In the genomic region with DNA sequence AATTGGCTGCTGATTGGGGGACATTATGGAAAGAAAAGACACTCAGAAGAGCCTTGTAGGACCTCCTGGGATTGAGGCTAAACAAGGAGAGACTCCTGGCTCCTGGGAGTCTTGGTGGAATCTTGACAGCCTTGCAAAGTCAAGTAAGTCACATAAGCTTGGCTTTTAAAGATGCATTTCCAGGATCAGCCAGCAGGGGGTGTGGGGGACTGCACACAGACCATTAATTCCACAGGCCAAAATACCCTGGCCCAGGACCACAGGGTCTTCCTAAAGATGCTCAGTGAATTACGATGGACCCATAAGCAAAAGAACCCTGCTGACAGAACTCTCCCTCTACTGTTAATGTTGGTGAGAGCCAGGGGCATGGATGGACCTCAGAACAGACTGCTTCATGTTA, we compare ENCODE assay signal across 8 mouse cellular contexts.
DNase-seq lines count a peak whose midpoint lies in the region; ATAC-seq lines count a peak whose summit lies in the region.

No protein-coding gene starts in this region.

- ATAC-seq in hindbrain, embryonic 13.5 days (ENCODE audit: low FRiP score), result no peak
- ATAC-seq in limb, embryonic 11.5 days (ENCODE audit: insufficient number of reproducible peaks, low FRiP score, low TSS enrichment, low read depth), result no peak

- H3K4me1 ChIP-seq in hindbrain, embryonic 10.5 days (replicated peaks), result peaks cover 20% of the 10 kb centered on the region
- H3K4me1 ChIP-seq in hindbrain, embryonic 13.5 days (replicated peaks), result peaks cover 17% of the 10 kb centered on the region
- H3K4me1 ChIP-seq in limb, embryonic 11.5 days (ENCODE audit: control insufficient read depth, insufficient read depth, low read length), result 0 out of 2 replicates have a peak, but pooled peaks cover 4% of the 10 kb centered on the region

- WGBS in hindbrain, embryonic 10.5 days, result 44% methylated on average over 1 of the region's 1 CpGs
- 56% methylated on average over 1 of the region's 1 CpGs for WGBS in hindbrain, embryonic 13.5 days
- 46% methylated on average over 1 of the region's 1 CpGs for WGBS in limb, embryonic 11.5 days

- H3K9me3 ChIP-seq in hindbrain, embryonic 10.5 days, result no peaks in the 10 kb centered on the region
- no peaks in the 10 kb centered on the region for H3K9me3 ChIP-seq in hindbrain, embryonic 13.5 days
- H3K9me3 ChIP-seq in limb, embryonic 11.5 days (ENCODE audit: control insufficient read depth, low read length), result no peaks in the 10 kb centered on the region

- H3K27me3 ChIP-seq in hindbrain, embryonic 10.5 days (ENCODE audit: insufficient read depth, poor library complexity, severe bottlenecking), result peaks cover 21% of the 10 kb centered on the region
- H3K27me3 ChIP-seq in hindbrain, embryonic 13.5 days, result peaks cover 6% of the 10 kb centered on the region; the same call in 1 of the 2 replicates
- H3K27me3 ChIP-seq in limb, embryonic 11.5 days (ENCODE audit: control insufficient read depth, insufficient read depth, low read length), result no peaks in the 10 kb centered on the region

- no peak overlapping the region for H3K9ac ChIP-seq in hindbrain, embryonic 13.5 days
- no peak overlapping the region for H3K9ac ChIP-seq in limb, embryonic 11.5 days (ENCODE audit: low read length)

- H3K36me3 ChIP-seq in hindbrain, embryonic 10.5 days, result no peaks in the 10 kb centered on the region
- no peaks in the 10 kb centered on the region for H3K36me3 ChIP-seq in hindbrain, embryonic 13.5 days
- H3K36me3 ChIP-seq in limb, embryonic 11.5 days (ENCODE audit: control insufficient read depth, insufficient read depth, low read length), result no peaks in the 10 kb centered on the region

- no peak overlapping the region for H3K27ac ChIP-seq in hindbrain, embryonic 10.5 days
- H3K27ac ChIP-seq in hindbrain, embryonic 13.5 days, result no peak overlapping the region
- no peak overlapping the region for H3K27ac ChIP-seq in limb, embryonic 11.5 days (replicated peaks; ENCODE audit: low read depth, low read length)

- no peak overlapping the region for H3K4me3 ChIP-seq in hindbrain, embryonic 10.5 days
- H3K4me3 ChIP-seq in hindbrain, embryonic 13.5 days, result no peak overlapping the region
- H3K4me3 ChIP-seq in limb, embryonic 11.5 days (ENCODE audit: low read depth, low read length), result no peak overlapping the region

- H3K4me2 ChIP-seq in hindbrain, embryonic 13.5 days, result no peak overlapping the region
- H3K4me2 ChIP-seq in limb, embryonic 11.5 days (ENCODE audit: low read depth, severe bottlenecking), result no peak overlapping the region

- DNase-seq in hindbrain, embryonic 10.5 days (ENCODE audit: low spot score), result peak; percentile 77
- DNase-seq in urinary bladder, postnatal 25 days (ENCODE audit: low spot score), result peak; percentile 42
- DNase-seq in urinary bladder, adult 2 months (ENCODE audit: low spot score), result no peak
- peak; percentile 54 to 65 for DNase-seq in cerebellum, postnatal 36 days
- DNase-seq in limb, embryonic 11.5 days (ENCODE audit: low spot score), result peak; percentile 88
- DNase-seq in spleen, postnatal 10 days (ENCODE audit: low spot score in 2 of 2), result peak; percentile 71 to 81
- DNase-seq in ovary, postnatal 14 days (ENCODE audit: low spot score), result no peak

Comparison
In these comparisons a context has a peak if more than half of its experiments do, and no peak if none do; other contexts are left out.
1. DNase-seq: peak in hindbrain, embryonic 10.5 days (single experiment), urinary bladder, postnatal 25 days (single experiment), cerebellum, postnatal 36 days (2 of 2), limb, embryonic 11.5 days (single experiment) and spleen, postnatal 10 days (2 of 2); none in urinary bladder, adult 2 months (single experiment) and ovary, postnatal 14 days (single experiment).